Mouse (Mus musculus) hindbrain, embryonic 16.5 days (tissue): ENCODE results near the gene Gm13283. TPM values are rescaled to one million over a fixed set of nuclear protein-coding genes. Genes with fewer than 3 reads are reported as not detected.
"Not testable (repeated sequence)": the region's sequence is repeated elsewhere in the genome, so short reads cannot be mapped to it uniquely, and the experiment has no call there.

Source experiments
- ATAC-seq: fragments of 200-750 bp; cut with Nextera tagmentation; 2 replicates; pipeline ENCODE4 v1.8.0; 2017; ENCODE audit warnings: moderate TSS enrichment, moderate library complexity
- H3K27ac ChIP-seq: fragments of 300-500 bp; sonication (generic); 2 replicates; pipeline ENCODE4 v1.5.1; 2014; ENCODE audit warnings: low read depth, mild to moderate bottlenecking, control low read depth, low read length, moderate library complexity
- H3K27me3 ChIP-seq: fragments of 300-500 bp; sonication (generic); replicated peaks from 2 replicates; pipeline ENCODE4 v1.6.1; 2014; ENCODE audit warnings: low read length; ENCODE audit not compliant: control insufficient read depth, insufficient read depth
- H3K36me3 ChIP-seq: fragments of 300-500 bp; sonication (generic); 2 replicates; pipeline ENCODE4 v1.6.1; 2014; ENCODE audit warnings: mild to moderate bottlenecking, low read length, moderate library complexity, mixed read lengths; ENCODE audit not compliant: control insufficient read depth, insufficient read depth
- H3K4me1 ChIP-seq: fragments of 300-500 bp; sonication (generic); 2 replicates; pipeline ENCODE4 v1.6.1; 2014; ENCODE audit warnings: low read depth, low read length; ENCODE audit not compliant: control insufficient read depth, insufficient read depth
- H3K4me2 ChIP-seq: fragments of 300-500 bp; sonication (generic); 2 replicates; pipeline ENCODE4 v1.6.1; 2014; ENCODE audit warnings: mild to moderate bottlenecking, low read length, control low read depth, moderate library complexity
- H3K4me3 ChIP-seq: fragments of 300-500 bp; sonication (generic); 2 replicates; pipeline ENCODE4 v1.5.1; 2014; ENCODE audit warnings: mild to moderate bottlenecking, low read length, control low read depth, moderate library complexity
- H3K9ac ChIP-seq: fragments of 300-500 bp; sonication (generic); 2 replicates; pipeline ENCODE4 v1.6.1; 2014; ENCODE audit warnings: low read depth, mild to moderate bottlenecking, control low read depth, low read length, moderate library complexity
- H3K9me3 ChIP-seq: fragments of 300-500 bp; sonication (generic); 2 replicates; pipeline ENCODE4 v1.6.1; 2014; ENCODE audit warnings: mild to moderate bottlenecking, low read length, moderate library complexity; ENCODE audit not compliant: control insufficient read depth
- WGBS: fragments of 180-500 bp; shearing (Covaris S2); extraction: QIAGEN DNeasy Blood & Tissue Kit; methylation state at CpG from one replicate; pipeline ENCODE4 v1.1.7; 2014; 5-methylcytosine and 5-hydroxymethylcytosine counted together
- polyA plus RNA-seq: library from polyadenylated mRNA; unstranded; fragments of >200 nt; fragmentation: Nextera tagmentation; extraction: Ambion mirVana; gene quantifications from 2 replicates; pipeline ENCODE4 v1.2.1, GENCODE M21; 2015

Gm13283 gene
- polyA plus RNA-seq, 1 experiment from 2014 or later: not detected

DNA sequence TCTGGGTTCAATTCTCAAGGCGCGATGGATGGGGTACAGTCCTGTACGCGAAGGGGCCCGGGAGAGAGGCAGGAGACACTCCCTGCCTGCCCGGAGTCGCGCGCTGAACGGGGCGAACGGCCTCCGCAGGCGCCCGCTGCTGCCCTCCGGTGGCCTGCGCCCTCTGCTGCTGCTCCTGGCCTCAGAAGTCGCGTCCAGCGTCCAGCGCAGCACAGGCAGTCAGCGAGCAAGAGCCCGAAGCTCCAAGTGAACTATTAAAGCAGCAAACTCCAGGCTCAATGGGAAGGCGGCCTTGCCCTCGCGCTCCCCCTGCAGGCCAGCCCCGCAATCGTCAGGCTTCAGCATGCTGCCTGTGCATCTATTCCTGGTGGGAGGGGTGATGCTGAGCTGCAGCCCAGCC, 512 bp downstream of the Gm13283 start:
- Histone ChIP-seq H3K4me2 (peak overlapping the region; percentile 57), H3K4me3 (peak overlapping the region; percentile 37)
- H3K27ac ChIP-seq, H3K36me3 ChIP-seq, H3K9ac ChIP-seq, H3K27me3 ChIP-seq, H3K9me3 ChIP-seq, H3K4me1 ChIP-seq, ATAC-seq: not testable (repeated sequence)
- 1% methylated on average over 15 of the region's 28 CpGs for WGBS

DNA sequence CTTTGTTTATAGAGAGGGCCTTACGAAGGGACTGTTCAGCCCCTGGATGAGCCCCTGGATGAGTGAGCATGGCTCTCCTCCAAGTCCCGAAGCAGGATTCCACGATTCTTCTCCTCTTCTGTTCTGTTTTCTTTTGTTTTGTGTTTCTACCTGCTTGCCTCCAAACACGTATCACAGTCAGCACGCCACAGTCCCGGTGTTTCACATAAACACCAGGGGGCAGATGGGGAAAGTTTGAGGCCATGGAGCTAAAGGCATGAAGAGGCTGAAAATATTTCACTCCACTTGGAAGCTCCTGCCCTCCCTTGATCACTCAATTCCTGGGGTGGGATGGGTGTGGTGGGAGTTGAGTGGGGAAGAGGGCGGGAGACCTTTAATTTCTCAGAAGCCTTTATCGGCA, 1.9 kb downstream of the Gm13283 start:
- not testable (repeated sequence) for H3K4me3 ChIP-seq, H3K27ac ChIP-seq, H3K4me2 ChIP-seq, H3K9me3 ChIP-seq, H3K36me3 ChIP-seq, H3K9ac ChIP-seq, H3K4me1 ChIP-seq, H3K27me3 ChIP-seq, ATAC-seq
- WGBS: 85% methylated on average over 6 of the region's 8 CpGs

GRCm38 (mm10) chr4:88762341-88762740, 2.4 kb downstream of the Gm13283 start:
- not testable (repeated sequence) for H3K36me3 ChIP-seq, H3K9me3 ChIP-seq, H3K27ac ChIP-seq, H3K4me1 ChIP-seq, H3K27me3 ChIP-seq, H3K4me2 ChIP-seq, H3K9ac ChIP-seq, H3K4me3 ChIP-seq, ATAC-seq
- 59% methylated on average over 8 of the region's 9 CpGs for WGBS

GRCm38 (mm10) chr4:88763384-88764018, 3.6 kb downstream of the Gm13283 start:
- WGBS: 3% methylated on average over 18 of the region's 42 CpGs
- Histone ChIP-seq H3K4me2 (peak overlapping the region; percentile 60), H3K4me3 (peak overlapping the region; percentile 40)
- not testable (repeated sequence) for H3K27ac ChIP-seq, H3K9me3 ChIP-seq, H3K9ac ChIP-seq, H3K27me3 ChIP-seq, H3K36me3 ChIP-seq, ATAC-seq, H3K4me1 ChIP-seq

DNA sequence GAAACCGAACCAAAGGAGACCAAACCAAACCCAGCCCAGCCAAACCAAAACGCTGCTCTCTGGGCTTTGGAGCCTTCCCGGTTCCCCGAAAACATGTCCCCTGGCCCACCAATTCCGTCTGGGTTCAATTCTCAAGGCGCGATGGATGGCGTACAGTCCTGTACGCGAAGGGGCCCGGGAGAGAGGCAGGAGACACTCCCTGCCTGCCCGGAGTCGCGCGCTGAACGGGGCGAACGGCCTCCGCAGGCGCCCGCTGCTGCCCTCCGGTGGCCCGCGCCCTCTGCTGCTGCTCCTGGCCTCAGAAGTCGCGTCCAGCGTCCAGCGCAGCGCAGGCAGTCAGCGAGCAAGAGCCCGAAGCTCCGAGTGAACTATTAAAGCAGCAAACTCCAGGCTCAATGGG, 13.6 kb downstream of the Gm13283 start, which contains the start of gene Gm13290:
Gene Gm13290, plus strand, starts transcription at position 301 of the 400 bp plus-strand sequence.
- not testable (repeated sequence) for H3K4me3 ChIP-seq, H3K27ac ChIP-seq, H3K36me3 ChIP-seq, H3K27me3 ChIP-seq, H3K9me3 ChIP-seq, H3K4me2 ChIP-seq, H3K9ac ChIP-seq, H3K4me1 ChIP-seq, ATAC-seq
- WGBS: no CpG with 5 or more reads among the region's 32 CpGs

DNA sequence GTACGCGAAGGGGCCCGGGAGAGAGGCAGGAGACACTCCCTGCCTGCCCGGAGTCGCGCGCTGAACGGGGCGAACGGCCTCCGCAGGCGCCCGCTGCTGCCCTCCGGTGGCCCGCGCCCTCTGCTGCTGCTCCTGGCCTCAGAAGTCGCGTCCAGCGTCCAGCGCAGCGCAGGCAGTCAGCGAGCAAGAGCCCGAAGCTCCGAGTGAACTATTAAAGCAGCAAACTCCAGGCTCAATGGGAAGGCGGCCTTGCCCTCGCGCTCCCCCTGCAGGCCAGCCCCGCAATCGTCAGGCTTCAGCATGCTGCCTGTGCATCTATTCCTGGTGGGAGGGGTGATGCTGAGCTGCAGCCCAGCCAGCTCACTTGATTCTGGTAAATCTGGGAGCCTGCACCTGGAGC, 16.7 kb downstream of the Gm13283 start, which contains the start of gene Gm13289:
Gene Gm13289, plus strand, starts transcription at position 301 of the 400 bp plus-strand sequence.
- H3K4me2 ChIP-seq, H3K27ac ChIP-seq, H3K27me3 ChIP-seq, H3K9ac ChIP-seq, H3K4me1 ChIP-seq, H3K9me3 ChIP-seq, ATAC-seq, H3K4me3 ChIP-seq, H3K36me3 ChIP-seq: not testable (repeated sequence)
- no CpG with 5 or more reads among the region's 29 CpGs for WGBS

DNA sequence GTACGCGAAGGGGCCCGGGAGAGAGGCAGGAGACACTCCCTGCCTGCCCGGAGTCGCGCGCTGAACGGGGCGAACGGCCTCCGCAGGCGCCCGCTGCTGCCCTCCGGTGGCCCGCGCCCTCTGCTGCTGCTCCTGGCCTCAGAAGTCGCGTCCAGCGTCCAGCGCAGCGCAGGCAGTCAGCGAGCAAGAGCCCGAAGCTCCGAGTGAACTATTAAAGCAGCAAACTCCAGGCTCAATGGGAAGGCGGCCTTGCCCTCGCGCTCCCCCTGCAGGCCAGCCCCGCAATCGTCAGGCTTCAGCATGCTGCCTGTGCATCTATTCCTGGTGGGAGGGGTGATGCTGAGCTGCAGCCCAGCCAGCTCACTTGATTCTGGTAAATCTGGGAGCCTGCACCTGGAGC, 19.6 kb downstream of the Gm13283 start, which contains the start of gene Gm13272:
Gene Gm13272, plus strand, starts transcription at position 301 of the 400 bp plus-strand sequence.
- WGBS: no CpG with 5 or more reads among the region's 29 CpGs
- not testable (repeated sequence) for ATAC-seq, H3K4me3 ChIP-seq, H3K27me3 ChIP-seq, H3K9ac ChIP-seq, H3K36me3 ChIP-seq, H3K4me2 ChIP-seq, H3K27ac ChIP-seq, H3K4me1 ChIP-seq, H3K9me3 ChIP-seq

DNA sequence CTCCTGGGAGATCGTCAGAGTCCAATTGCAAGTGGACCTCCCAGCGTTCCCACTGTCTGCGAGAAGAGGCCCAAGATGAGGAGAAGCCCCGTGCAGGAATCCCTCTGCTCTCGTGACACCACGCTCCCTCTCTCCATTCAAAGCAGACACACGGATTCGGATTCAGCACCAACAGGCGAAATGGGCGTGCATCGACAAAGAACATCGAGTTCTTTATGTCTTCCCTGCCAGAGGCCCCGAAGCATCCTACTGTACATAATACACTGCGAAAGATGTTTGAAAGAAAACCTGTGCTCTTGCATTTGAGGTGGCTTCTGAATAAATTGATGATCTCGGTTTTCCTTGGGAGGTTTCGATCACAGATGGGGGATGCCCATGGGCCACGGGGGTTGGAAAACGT, 20.4 kb downstream of the Gm13283 start:
- H3K4me1 ChIP-seq, H3K27ac ChIP-seq, H3K4me2 ChIP-seq, ATAC-seq, H3K9ac ChIP-seq, H3K9me3 ChIP-seq, H3K27me3 ChIP-seq, H3K36me3 ChIP-seq, H3K4me3 ChIP-seq: not testable (repeated sequence)
- 48% methylated on average over 15 of the region's 18 CpGs for WGBS

GRCm38 (mm10) chr4:88781831-88782230, 21.9 kb downstream of the Gm13283 start, which contains the start of gene Ifnz:
Ifnz (plus strand) TSS chr4:88782131.
- not testable (repeated sequence) for H3K9ac ChIP-seq, H3K36me3 ChIP-seq, H3K27ac ChIP-seq, H3K4me1 ChIP-seq, H3K27me3 ChIP-seq, H3K4me3 ChIP-seq, ATAC-seq, H3K9me3 ChIP-seq
- 14% methylated on average over 2 of the region's 7 CpGs for WGBS
- H3K4me2 ChIP-seq: peak within 1 kb of the TSS; percentile 42; the same call in 1 of the 2 replicates
